Mouse (Mus musculus): ENCODE measurements around the gene Pkhd1. TPM values are rescaled to one million over a fixed set of nuclear protein-coding genes. Genes with fewer than 3 reads are reported as not detected.

The Pkhd1 gene
- total and polyA plus RNA-seq, 2 experiments from 2014 or later = 0.38 TPM; not detected in 1

DNA sequence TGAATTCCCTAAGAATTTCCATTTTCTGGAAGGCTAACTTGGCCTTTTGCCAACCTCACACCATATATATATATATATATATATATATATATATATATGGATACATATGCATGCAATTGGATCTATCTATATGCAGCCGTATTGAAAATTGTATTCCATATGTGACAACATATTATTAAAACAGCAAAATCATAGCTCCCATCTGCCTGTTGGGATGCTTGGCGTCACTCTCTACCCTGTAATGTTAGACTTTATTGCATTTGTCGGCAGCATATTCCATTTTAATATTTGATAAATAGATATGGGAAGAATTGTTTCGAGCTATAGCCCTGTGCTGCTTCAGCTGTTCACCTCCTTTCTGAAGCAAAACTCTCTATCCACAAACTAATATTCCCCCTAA is 600.2 kb downstream of the Pkhd1 start:
- no peaks in the 10 kb centered on the region for H3K36me3 ChIP-seq (replicated peaks; ENCODE audit: control insufficient read depth, insufficient read depth, low read length)
- no peak overlapping the region for H3K4me2 ChIP-seq (ENCODE audit: low read depth, low read length)
- H3K9me3 ChIP-seq (replicated peaks; ENCODE audit: control insufficient read depth, low read length) = no peaks in the 10 kb centered on the region
- no peak overlapping the region for H3K9ac ChIP-seq (replicated peaks; ENCODE audit: low read depth, low read length)
- no peaks in the 10 kb centered on the region for H3K27me3 ChIP-seq (ENCODE audit: control insufficient read depth, insufficient read depth, low read length)
- no peak overlapping the region for H3K4me3 ChIP-seq (ENCODE audit: low read depth, low read length)
- H3K4me1 ChIP-seq (ENCODE audit: control insufficient read depth, insufficient read depth) = no peaks in the 10 kb centered on the region
- TF ChIP-seq CTCF (IDR thresholded peaks at IDR 0.05; ENCODE audit: low read depth) (no peak), EP300 (IDR thresholded peaks at IDR 0.05; ENCODE audit: low read depth) (no peak)
- 80% methylated on average over 4 of the region's 4 CpGs for WGBS
- DNase-seq (ENCODE audit: low spot score) (no peak), ATAC-seq (ENCODE audit: insufficient read depth, low read depth) (no peak)
- no peak overlapping the region for H3K27ac ChIP-seq (ENCODE audit: low read depth)

Other genes with a start within 250 kb of the Pkhd1 start
- not detected in 2 replicates for gene Il17a, start 112.8 kb upstream of the Pkhd1 start, total RNA-seq (2014; rRNA removed; ENCODE audit: low replicate concordance)
- not detected in 2 replicates for gene Il17a, start 112.8 kb upstream of the Pkhd1 start, polyA plus RNA-seq (2015; fragmentation: Nextera tagmentation; extraction: Ambion mirVana)
- not detected in 2 replicates for gene Il17f, start 172.6 kb upstream of the Pkhd1 start, total RNA-seq (2014; rRNA removed; ENCODE audit: low replicate concordance)
- not detected in 2 replicates for gene Il17f, start 172.6 kb upstream of the Pkhd1 start, polyA plus RNA-seq (2015; fragmentation: Nextera tagmentation; extraction: Ambion mirVana)
- gene Mcm3, start 202.2 kb upstream of the Pkhd1 start, total RNA-seq (2014; rRNA removed; ENCODE audit: low replicate concordance) = 31.2 and 36.5 TPM in 2 replicates
- gene Mcm3, start 202.2 kb upstream of the Pkhd1 start, polyA plus RNA-seq (2015; fragmentation: Nextera tagmentation; extraction: Ambion mirVana) = 26.2 and 29.1 TPM in 2 replicates